Mouse (Mus musculus): ENCODE measurements around the gene Gm37240. TPM values are rescaled to one million over a fixed set of nuclear protein-coding genes. Genes with fewer than 3 reads are reported as not detected.
"Not testable (repeated sequence)": the region's sequence is repeated elsewhere in the genome, so short reads cannot be mapped to it uniquely, and the experiment has no call there.

The Gm37240 gene
- polyA plus RNA-seq, 1 experiment from 2014 or later = 8.9 TPM

GRCm38 (mm10) chr3:84867434-84867975 lies 1019.8 kb downstream of the Gm37240 start:
- Histone ChIP-seq H3K4me1 (peaks cover 26% of the 10 kb centered on the region), H3K4me2 (no peak overlapping the region), H3K4me3 (replicated peaks) (no peak overlapping the region), H3K36me3 (no peaks in the 10 kb centered on the region), H3K9ac (no peak overlapping the region), H3K27ac (peak overlapping the region; percentile 59), H3K27me3 (no peaks in the 10 kb centered on the region), H3K9me3 (replicated peaks) (no peaks in the 10 kb centered on the region)
- no peak for ATAC-seq (replicated peaks; ENCODE audit: low FRiP score)
- 45% methylated on average over 1 of the region's 1 CpGs for WGBS

GRCm38 (mm10) chr3:84866866-84867265 lies 1020.5 kb downstream of the Gm37240 start:
- Histone ChIP-seq H3K4me3 (replicated peaks) (no peak overlapping the region), H3K27me3 (no peaks in the 10 kb centered on the region), H3K27ac (no peak overlapping the region; the same call in 1 of the 2 replicates), H3K4me1 (peaks cover 26% of the 10 kb centered on the region), H3K36me3 (no peaks in the 10 kb centered on the region), H3K4me2 (no peak overlapping the region), H3K9me3 (replicated peaks) (no peaks in the 10 kb centered on the region), H3K9ac (no peak overlapping the region)
- WGBS = 54% methylated on average over 4 of the region's 4 CpGs
- ATAC-seq (replicated peaks; ENCODE audit: low FRiP score) = peak; percentile 33; the same call in 1 of the 2 replicates

- no peaks in the 10 kb centered on the region for H3K9me3 ChIP-seq (replicated peaks)
- no peak overlapping the region for H3K27ac ChIP-seq
- WGBS = 27% methylated on average over 3 of the region's 3 CpGs
- H3K27me3 ChIP-seq = no peaks in the 10 kb centered on the region
- peak; percentile 58; the same call in 1 of the 2 replicates for ATAC-seq (replicated peaks; ENCODE audit: low FRiP score)
- peaks cover 26% of the 10 kb centered on the region for H3K4me1 ChIP-seq
- H3K4me2 ChIP-seq = no peak overlapping the region
- H3K4me3 ChIP-seq (replicated peaks) = no peak overlapping the region
- H3K9ac ChIP-seq = no peak overlapping the region
- H3K36me3 ChIP-seq = no peaks in the 10 kb centered on the region
Observed at GRCm38 (mm10) chr3:84865684-84866083, 1021.6 kb downstream of the Gm37240 start.

- ATAC-seq (replicated peaks; ENCODE audit: low FRiP score); H3K27me3 ChIP-seq; H3K4me3 ChIP-seq (replicated peaks); H3K36me3 ChIP-seq; H3K27ac ChIP-seq; H3K9ac ChIP-seq; H3K4me2 ChIP-seq; H3K9me3 ChIP-seq (replicated peaks): not testable (repeated sequence)
- 93% methylated on average over 3 of the region's 3 CpGs for WGBS
- peaks cover 11% of the 10 kb centered on the region for H3K4me1 ChIP-seq
Observed at GRCm38 (mm10) chr3:84861817-84862216, 1025.5 kb downstream of the Gm37240 start.

- no peak for ATAC-seq (replicated peaks; ENCODE audit: low FRiP score)
- Histone ChIP-seq H3K9ac (no peak overlapping the region), H3K4me3 (replicated peaks) (no peak overlapping the region), H3K4me1 (peaks cover 3% of the 10 kb centered on the region; the same call in 1 of the 2 replicates), H3K9me3 (replicated peaks) (no peaks in the 10 kb centered on the region), H3K36me3 (no peaks in the 10 kb centered on the region), H3K27me3 (no peaks in the 10 kb centered on the region), H3K4me2 (no peak overlapping the region), H3K27ac (no peak overlapping the region)
- 77% methylated on average over 1 of the region's 1 CpGs for WGBS
Observed at GRCm38 (mm10) chr3:84860669-84861068, 1026.6 kb downstream of the Gm37240 start.

- WGBS = 96% methylated on average over 1 of the region's 1 CpGs
- Histone ChIP-seq H3K4me2 (no peak overlapping the region), H3K4me1 (0 out of 2 replicates have a peak, but pooled peaks cover 8% of the 10 kb centered on the region), H3K27me3 (no peaks in the 10 kb centered on the region), H3K36me3 (no peaks in the 10 kb centered on the region), H3K27ac (no peak overlapping the region), H3K4me3 (replicated peaks) (no peak overlapping the region), H3K9me3 (replicated peaks) (no peaks in the 10 kb centered on the region), H3K9ac (no peak overlapping the region)
- ATAC-seq (replicated peaks; ENCODE audit: low FRiP score) = no peak
Observed at GRCm38 (mm10) chr3:84854440-84854839, 1032.9 kb downstream of the Gm37240 start.

- Histone ChIP-seq H3K9me3 (replicated peaks) (no peaks in the 10 kb centered on the region), H3K4me2 (no peak overlapping the region), H3K4me1 (0 out of 2 replicates have a peak, but pooled peaks cover 8% of the 10 kb centered on the region), H3K4me3 (replicated peaks) (no peak overlapping the region), H3K9ac (no peak overlapping the region), H3K27ac (no peak overlapping the region), H3K27me3 (no peaks in the 10 kb centered on the region), H3K36me3 (no peaks in the 10 kb centered on the region)
- WGBS = 70% methylated on average over 7 of the region's 7 CpGs
- ATAC-seq (replicated peaks; ENCODE audit: low FRiP score) = no peak
Observed at GRCm38 (mm10) chr3:84852877-84853276, 1034.4 kb downstream of the Gm37240 start.

- H3K27ac ChIP-seq = no peak overlapping the region
- 53% methylated on average over 1 of the region's 1 CpGs for WGBS
- H3K4me1 ChIP-seq = 0 out of 2 replicates have a peak, but pooled peaks cover 8% of the 10 kb centered on the region
- H3K9ac ChIP-seq = no peak overlapping the region
- no peaks in the 10 kb centered on the region for H3K27me3 ChIP-seq
- no peak overlapping the region for H3K4me2 ChIP-seq
- no peaks in the 10 kb centered on the region for H3K9me3 ChIP-seq (replicated peaks)
- H3K4me3 ChIP-seq (replicated peaks) = no peak overlapping the region
- H3K36me3 ChIP-seq = no peaks in the 10 kb centered on the region
- ATAC-seq (replicated peaks; ENCODE audit: low FRiP score) = no peak
Observed at GRCm38 (mm10) chr3:84851801-84852200, 1035.5 kb downstream of the Gm37240 start.

- H3K9me3 ChIP-seq (replicated peaks) = no peaks in the 10 kb centered on the region
- H3K4me3 ChIP-seq (replicated peaks) = no peak overlapping the region
- no peak overlapping the region for H3K27ac ChIP-seq
- H3K9ac ChIP-seq = no peak overlapping the region
- no peak for ATAC-seq (replicated peaks; ENCODE audit: low FRiP score)
- no peaks in the 10 kb centered on the region for H3K36me3 ChIP-seq
- no peak overlapping the region for H3K4me2 ChIP-seq
- no peaks in the 10 kb centered on the region for H3K27me3 ChIP-seq
- WGBS = 84% methylated on average over 1 of the region's 1 CpGs
- 0 out of 2 replicates have a peak, but pooled peaks cover 8% of the 10 kb centered on the region for H3K4me1 ChIP-seq
Observed at GRCm38 (mm10) chr3:84850418-84850817, 1036.9 kb downstream of the Gm37240 start.

- 78% methylated on average over 4 of the region's 4 CpGs for WGBS
- Histone ChIP-seq H3K27ac (no peak overlapping the region), H3K9ac (no peak overlapping the region), H3K4me1 (0 out of 2 replicates have a peak, but pooled peaks cover 8% of the 10 kb centered on the region), H3K9me3 (replicated peaks) (no peaks in the 10 kb centered on the region), H3K4me3 (replicated peaks) (no peak overlapping the region), H3K36me3 (no peaks in the 10 kb centered on the region), H3K27me3 (no peaks in the 10 kb centered on the region), H3K4me2 (no peak overlapping the region)
- ATAC-seq (replicated peaks; ENCODE audit: low FRiP score) = 0 out of 2 replicates have a peak, but pooled peaks have one; percentile 12
Observed at GRCm38 (mm10) chr3:84848798-84849197, 1038.5 kb downstream of the Gm37240 start.

GRCm38 (mm10) chr3:84843594-84843993 lies 1043.7 kb downstream of the Gm37240 start:
- Histone ChIP-seq H3K36me3 (no peaks in the 10 kb centered on the region), H3K4me1 (no peaks in the 10 kb centered on the region), H3K27me3 (no peaks in the 10 kb centered on the region), H3K27ac (no peak overlapping the region), H3K4me2 (no peak overlapping the region), H3K4me3 (replicated peaks) (no peak overlapping the region), H3K9ac (no peak overlapping the region), H3K9me3 (replicated peaks) (no peaks in the 10 kb centered on the region)
- ATAC-seq (replicated peaks; ENCODE audit: low FRiP score) = no peak
- 36% methylated on average over 1 of the region's 1 CpGs for WGBS

- no peaks in the 10 kb centered on the region for H3K9me3 ChIP-seq (replicated peaks)
- H3K4me3 ChIP-seq (replicated peaks) = no peak overlapping the region
- WGBS = 94% methylated on average over 2 of the region's 2 CpGs
- no peak overlapping the region for H3K9ac ChIP-seq
- no peak overlapping the region for H3K4me2 ChIP-seq
- H3K27ac ChIP-seq = no peak overlapping the region
- no peaks in the 10 kb centered on the region for H3K27me3 ChIP-seq
- no peak for ATAC-seq (replicated peaks; ENCODE audit: low FRiP score)
- no peaks in the 10 kb centered on the region for H3K4me1 ChIP-seq
- H3K36me3 ChIP-seq = no peaks in the 10 kb centered on the region
Observed at GRCm38 (mm10) chr3:84842793-84843192, 1044.5 kb downstream of the Gm37240 start.

GRCm38 (mm10) chr3:84841271-84841670 lies 1046.0 kb downstream of the Gm37240 start:
- H3K27ac ChIP-seq = no peak overlapping the region
- H3K27me3 ChIP-seq = no peaks in the 10 kb centered on the region
- 89% methylated on average over 4 of the region's 4 CpGs for WGBS
- no peak overlapping the region for H3K9ac ChIP-seq
- H3K36me3 ChIP-seq = no peaks in the 10 kb centered on the region
- H3K4me2 ChIP-seq = no peak overlapping the region
- H3K4me3 ChIP-seq (replicated peaks) = no peak overlapping the region
- H3K9me3 ChIP-seq (replicated peaks) = no peaks in the 10 kb centered on the region
- no peaks in the 10 kb centered on the region for H3K4me1 ChIP-seq
- ATAC-seq (replicated peaks; ENCODE audit: low FRiP score) = no peak
